Mouse (Mus musculus) liver, postnatal 0 days (tissue): ENCODE measurements around the gene Fip1l1.

Experiments used
- CTCF ChIP-seq: sonication (generic); IDR thresholded peaks from 2 replicates; pipeline ENCODE4 v1.5.1; 2016; ENCODE audit warnings: antibody characterized with exemption, low read depth
- EP300 ChIP-seq: IDR thresholded peaks from 2 replicates; pipeline ENCODE4 v1.6.1; 2016; ENCODE audit warnings: antibody characterized with exemption, low read depth, mild to moderate bottlenecking

- TF ChIP-seq CTCF (no peak), EP300 (no peak)
Measured at GRCm38 (mm10) chr5:74642291-74642690, 107.0 kb downstream of the Fip1l1 start.
